Mouse (Mus musculus) thymus, postnatal 14 days (tissue): ENCODE results near the gene Prr13.
A peak's percentile ranks its signal among the peaks of the same experiment; 100 is the strongest.

Experiments
- DNase-seq: peaks from one replicate; pipeline ENCODE4 v3.0.0; 2021

Gene Prr13

GRCm38 (mm10) chr15:102505770-102506463 lies 47.1 kb downstream of the Prr13 start:
- no peak for DNase-seq

- no peak for DNase-seq
These were observed 47.6 kb downstream of the Prr13 start for GRCm38 (mm10) chr15:102506464-102506830.

GRCm38 (mm10) chr15:102506864-102507263 lies 48.0 kb downstream of the Prr13 start:
- no peak for DNase-seq

- DNase-seq: no peak
These were observed 48.7 kb downstream of the Prr13 start for GRCm38 (mm10) chr15:102507561-102507960.

DNA sequence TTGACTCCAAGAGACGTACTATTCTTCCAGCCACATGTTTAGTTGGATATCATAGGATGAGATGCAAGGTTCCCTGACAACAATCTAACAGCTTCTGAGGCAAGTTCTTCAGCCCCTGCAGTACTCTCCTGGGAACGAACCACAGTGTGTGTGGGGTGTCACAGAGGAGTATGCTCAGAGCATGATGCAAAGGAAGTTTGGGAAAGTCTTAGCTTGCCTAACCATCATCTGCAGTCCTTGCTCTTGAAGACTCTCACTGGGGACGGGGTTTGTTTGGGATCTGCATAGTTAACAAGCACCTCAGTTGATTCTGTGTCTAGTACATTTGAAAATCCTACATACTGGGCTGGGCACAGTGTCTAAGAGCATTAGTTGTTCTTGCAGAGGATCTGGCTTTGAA lies 49.5 kb downstream of the Prr13 start:
- no peak for DNase-seq

DNA sequence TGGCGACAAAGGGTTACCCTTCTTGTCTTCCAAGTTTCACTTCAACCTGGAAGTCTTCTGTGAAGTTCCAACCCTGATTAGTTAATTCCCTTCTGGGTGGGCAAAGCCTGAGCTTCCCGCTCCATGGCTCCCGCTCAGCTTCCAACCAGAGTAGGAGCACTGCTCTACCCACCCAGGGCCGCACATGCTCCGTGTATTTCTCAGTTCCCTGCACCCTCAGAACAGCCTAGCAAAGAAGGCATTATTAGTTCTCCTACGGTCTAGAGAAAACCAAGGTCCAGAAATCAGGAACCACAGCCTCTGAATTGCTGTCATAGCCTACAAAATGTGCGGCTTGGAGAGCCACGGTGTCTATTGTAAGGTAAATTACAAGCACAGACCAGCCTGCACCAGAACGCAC lies 51.3 kb downstream of the Prr13 start:
- no peak for DNase-seq

DNA sequence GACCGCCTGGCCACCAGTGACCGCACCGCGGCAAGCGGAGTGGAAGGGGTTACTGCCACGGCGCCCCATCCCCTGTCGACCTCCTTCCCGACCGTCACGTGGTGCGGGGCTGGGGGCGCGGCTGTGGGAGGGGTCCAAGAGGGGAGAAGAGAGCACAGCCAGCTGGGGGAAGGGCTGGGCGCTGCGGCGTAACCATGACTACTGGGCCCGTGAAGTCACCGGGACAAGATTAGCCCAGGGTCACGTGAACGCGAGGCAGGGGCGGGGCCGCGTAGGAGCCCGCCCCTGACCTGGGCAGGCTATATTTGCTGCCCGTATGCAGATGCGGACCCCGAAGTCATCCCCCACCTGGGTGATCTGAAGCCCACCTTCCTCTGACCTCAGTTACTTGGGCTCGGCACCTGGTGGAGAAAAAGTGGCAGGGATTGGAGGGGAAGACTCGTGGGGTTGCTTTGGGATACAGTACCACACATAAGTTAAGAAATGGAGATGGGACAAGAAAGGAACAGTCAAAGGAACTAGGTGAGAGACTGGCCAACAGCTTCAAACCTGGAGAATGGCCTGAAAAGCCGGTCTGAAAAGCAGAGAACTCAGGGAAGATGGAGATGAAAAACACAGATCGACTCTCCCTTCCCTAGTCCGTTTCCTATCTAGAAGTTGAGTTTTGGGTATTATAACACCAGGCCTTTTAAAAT lies 51.9 kb downstream of the Prr13 start:
- peak; percentile 83 for DNase-seq

GRCm38 (mm10) chr15:102511285-102511833 lies 52.5 kb downstream of the Prr13 start:
- no peak for DNase-seq

- DNase-seq: no peak
These were observed 53.2 kb downstream of the Prr13 start for GRCm38 (mm10) chr15:102512010-102512409.
